Mouse (Mus musculus) spleen, postnatal 14 days (tissue): ENCODE measurements around the gene Nrip2.
"Not testable (repeated sequence)": the region's sequence is repeated elsewhere in the genome, so short reads cannot be mapped to it uniquely, and the experiment has no call there.

Source experiments
- DNase-seq, 2 experiments: peaks; one replicate each; pipeline ENCODE4 v3.0.0; 2021 to 2022; ENCODE audit warnings: low spot score in 2 of 2

The Nrip2 gene

GRCm38 (mm10) chr6:128398996-128399395 is at the start of gene Nrip2:
Gene Nrip2, plus strand, starts transcription at chr6:128399296.
- no peak for DNase-seq

DNA sequence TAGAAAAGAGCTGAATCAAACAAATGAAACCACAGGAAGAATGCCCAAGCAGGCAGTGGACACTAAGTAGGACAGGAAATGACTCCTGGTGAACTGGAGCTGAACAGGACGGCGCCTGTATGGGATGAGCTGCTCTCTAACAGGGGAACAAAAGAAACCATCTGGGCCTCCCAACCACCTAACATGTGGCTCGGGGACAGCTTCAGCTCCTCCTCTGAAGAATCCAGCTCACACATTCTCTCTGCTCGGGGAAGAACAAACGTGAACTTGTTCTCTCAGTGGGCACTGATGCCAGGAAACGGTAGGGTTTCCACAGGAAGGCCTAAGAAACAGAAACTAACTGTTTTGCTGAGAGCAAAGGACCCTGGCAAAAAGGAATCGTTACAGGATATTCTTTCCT is 49.4 kb upstream of the Nrip2 start:
- no peak for DNase-seq

GRCm38 (mm10) chr6:128354140-128354539 is 45.0 kb upstream of the Nrip2 start:
- DNase-seq: no peak

- DNase-seq: no peak
These were observed 43.9 kb upstream of the Nrip2 start for GRCm38 (mm10) chr6:128355201-128355681.

DNA sequence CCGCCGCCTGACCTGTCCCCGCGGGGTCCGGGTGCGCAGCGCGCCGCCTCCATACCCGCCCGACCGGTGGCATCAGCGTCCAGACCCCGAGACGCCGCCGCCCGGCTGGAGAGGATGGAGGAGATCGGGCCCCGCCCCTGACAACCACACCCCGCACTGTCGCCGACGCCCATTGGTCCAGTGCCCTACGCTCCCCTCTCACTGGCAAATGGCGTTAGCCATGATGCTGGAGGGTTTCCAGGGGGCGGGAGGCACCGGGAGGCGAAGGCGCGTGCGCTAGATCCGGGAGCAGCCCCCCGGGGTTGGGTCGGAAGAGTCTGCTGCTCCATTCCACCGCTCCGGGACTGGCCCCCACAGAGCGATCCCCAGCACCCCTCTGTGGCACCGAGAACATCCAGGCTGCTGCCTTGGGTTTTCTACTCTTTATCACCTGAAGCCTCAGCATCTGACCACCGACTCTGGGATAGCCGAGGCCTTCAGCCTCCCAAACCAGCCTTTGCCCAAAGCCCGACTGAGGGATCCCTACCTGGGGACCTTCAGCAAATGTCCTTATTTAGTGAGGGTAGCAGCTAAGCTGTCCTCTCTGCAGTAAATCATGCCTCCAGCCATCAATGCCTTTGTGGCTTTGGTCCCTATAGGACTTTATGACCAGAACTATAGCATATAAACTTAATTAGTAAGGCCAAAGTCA is 43.2 kb upstream of the Nrip2 start, which contains the start of gene Tulp3:
Gene Tulp3 (minus strand): TSS at position 126 of the 691 bp plus-strand sequence.
- DNase-seq: peak; percentile 75 to 81

DNA sequence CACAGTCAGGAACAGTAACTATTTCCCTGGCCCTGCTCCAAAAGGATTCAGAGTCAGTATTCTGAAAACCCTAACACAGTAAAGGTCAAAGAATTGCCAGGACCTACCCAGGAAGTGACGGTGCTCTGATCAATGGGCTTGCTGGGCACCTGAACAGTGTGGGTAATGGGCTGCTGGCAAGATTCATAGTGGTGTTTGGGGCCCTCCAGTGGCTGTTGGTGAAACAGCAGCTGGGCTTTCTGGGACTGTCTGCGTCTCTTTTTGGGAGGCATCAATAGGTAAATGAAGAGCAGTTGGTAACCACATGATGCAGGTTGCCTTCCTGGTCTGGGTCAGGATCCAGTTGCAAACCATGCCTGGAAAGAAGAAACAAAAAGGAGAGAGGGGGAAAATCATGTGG is 40.1 kb upstream of the Nrip2 start:
- peak; percentile 35 to 54 for DNase-seq

DNA sequence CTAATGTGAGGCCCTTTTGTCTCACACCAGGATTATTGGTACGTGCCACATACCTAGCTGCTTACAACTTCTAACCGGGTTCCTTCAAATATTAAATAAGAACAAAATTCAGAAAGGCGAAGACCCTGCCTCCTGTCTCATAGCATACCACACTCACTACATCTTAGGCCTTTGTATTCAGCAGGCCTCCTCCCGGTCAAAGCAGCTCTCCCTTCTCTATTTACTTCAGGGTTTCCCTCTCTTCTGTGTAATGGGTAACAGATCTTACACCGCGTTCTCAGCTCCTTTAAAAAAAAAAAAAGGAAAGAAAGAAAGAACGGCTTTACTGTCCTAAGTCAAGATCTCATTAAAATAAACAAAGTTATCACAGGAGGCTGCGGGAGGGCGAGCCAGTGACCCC is 37.2 kb upstream of the Nrip2 start:
- DNase-seq: no peak

GRCm38 (mm10) chr6:128362381-128363006 is 36.6 kb upstream of the Nrip2 start, which contains the start of the genes Rhno1 and Foxm1:
Gene Rhno1, minus strand, starts transcription at chr6:128362911.
Gene Foxm1, plus strand, starts transcription at chr6:128362967.
- peak; percentile 76 to 78 for DNase-seq

GRCm38 (mm10) chr6:128363007-128363825 is 35.9 kb upstream of the Nrip2 start:
- no peak for DNase-seq

DNA sequence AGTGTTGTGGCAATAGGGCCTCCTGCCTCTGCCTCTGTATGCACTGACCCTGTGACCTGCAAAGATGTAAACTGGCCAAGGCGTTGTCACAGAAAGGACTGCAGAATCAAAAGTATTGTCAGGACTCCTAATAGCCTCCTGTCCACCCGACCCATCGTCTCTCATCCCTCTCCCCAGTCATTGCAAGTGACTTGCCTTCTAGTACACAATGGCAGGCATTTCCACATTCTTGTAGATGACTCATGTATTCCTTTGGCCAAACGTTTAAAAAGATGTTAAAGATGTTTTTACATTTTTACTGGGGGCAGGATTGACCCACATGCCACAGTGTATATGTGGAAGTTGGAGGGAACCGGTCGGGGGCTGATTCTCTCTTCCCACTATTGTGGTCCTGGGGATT is 34.4 kb upstream of the Nrip2 start:
- no peak for DNase-seq

- DNase-seq: no peak
These were observed 32.6 kb upstream of the Nrip2 start for GRCm38 (mm10) chr6:128366466-128366865.

DNA sequence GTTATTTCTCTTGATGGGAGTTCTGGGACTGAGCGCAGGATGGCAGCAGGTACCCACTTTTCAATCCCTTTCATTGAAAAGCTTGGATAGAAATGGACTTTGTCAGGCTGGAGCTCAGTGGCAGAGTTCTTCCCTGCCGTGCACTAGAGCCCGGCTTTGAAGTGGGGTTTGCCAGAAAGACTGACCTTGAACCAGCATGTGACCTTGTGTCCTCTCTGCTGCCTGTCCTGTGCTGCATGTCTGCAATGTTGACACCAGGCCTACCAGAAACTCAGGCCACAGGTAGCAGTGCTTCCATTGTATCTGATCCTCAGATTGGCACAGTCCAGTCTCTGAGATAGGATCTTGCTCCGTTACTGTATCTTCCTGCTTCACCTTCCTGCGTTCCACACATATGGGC is 29.1 kb upstream of the Nrip2 start:
- no peak for DNase-seq

DNA sequence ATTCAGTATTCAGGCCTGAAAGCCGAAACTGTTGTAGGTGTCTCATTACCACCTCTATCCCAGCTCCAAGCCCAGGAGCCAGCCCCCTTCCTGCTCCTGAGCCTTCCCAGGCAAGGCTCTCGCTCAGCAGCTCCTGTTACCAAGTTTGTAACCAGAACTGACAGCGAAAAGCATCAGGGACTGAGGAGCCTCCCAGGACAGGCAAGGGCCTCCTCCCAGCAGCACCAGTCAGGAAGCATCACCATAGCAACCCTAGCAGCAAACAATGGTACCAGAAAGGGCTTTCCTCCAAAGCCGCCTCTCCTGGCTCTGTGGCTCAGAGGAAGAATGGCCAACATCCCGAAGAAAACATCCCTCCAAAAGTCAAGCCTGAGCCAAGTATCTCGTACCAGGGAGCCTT is 23.9 kb upstream of the Nrip2 start, which contains the start of the genes Tex52 and Gm44596:
Gene Tex52 (plus strand): TSS at position 265 of the 400 bp plus-strand sequence.
Gene Gm44596 (plus strand): TSS at position 312 of the 400 bp plus-strand sequence.
- no peak for DNase-seq

DNA sequence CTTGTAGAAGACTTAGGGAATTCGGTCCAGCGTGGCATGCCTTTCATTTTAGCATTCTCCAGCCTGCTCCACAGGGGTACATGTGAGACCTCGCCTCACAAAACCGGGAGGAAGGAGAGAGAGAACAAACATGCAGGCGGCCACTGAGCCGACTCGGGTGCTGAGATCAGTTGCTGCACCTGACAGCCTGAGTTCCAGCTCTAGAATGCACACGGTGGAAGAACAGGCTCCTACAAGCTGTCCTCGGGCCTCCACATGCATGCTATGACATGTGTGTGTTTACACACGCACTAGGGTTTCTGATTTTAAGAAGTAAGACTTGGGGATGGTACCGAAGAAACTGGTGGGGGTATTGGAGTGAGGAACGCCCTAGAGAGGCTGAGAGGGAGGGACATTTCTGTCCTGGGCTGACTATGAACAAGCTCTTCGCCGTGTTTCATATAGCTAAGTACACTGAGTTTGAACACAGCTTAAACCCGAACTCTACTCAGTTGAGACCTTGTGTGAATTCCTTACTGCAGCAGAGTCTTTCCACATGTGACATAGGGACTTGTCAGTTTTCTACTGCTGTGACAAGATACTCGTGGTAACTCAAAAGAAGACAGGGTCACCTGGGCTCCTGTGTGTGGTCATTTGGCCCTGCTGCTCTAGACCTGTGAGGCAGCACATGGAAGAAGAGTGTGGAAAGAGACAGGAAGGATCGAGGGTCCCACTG is 22.6 kb upstream of the Nrip2 start:
- DNase-seq: no peak

GRCm38 (mm10) chr6:128379636-128380035 is 19.5 kb upstream of the Nrip2 start:
- DNase-seq: no peak

DNA sequence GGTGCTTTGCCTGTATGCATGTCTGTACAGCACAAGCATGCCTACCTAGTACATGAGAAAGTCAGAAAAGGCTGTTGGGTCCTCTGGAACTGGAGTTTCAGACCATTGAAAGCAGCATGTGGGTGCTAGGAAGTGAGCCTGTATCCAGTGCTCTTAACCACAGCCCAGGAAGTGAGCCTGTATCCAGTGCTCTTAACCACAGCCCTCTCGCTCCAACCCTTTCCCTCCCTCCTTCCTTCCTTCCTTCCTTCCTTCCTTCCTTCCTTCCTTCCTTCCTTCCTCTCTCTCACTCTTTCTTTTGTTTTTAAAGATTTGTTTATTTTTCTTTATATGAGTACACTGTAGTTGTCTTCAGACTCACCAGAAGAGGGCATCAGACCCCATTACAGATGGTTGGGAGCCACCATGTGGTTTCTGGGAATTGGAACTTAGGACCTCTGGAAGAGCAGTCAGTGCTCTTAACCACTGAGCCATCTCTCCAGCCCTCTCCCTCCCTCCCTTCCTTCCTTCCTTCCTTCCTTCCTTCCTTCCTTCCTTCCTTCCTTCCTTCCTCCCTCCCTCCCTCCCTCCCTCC is 18.4 kb upstream of the Nrip2 start:
- DNase-seq: not testable (repeated sequence)

- DNase-seq: no peak
These were observed 17.8 kb upstream of the Nrip2 start for GRCm38 (mm10) chr6:128381254-128381653.

GRCm38 (mm10) chr6:128383752-128384151 is 15.3 kb upstream of the Nrip2 start:
- DNase-seq: peak in 1 of 2 experiments; percentile 26

DNA sequence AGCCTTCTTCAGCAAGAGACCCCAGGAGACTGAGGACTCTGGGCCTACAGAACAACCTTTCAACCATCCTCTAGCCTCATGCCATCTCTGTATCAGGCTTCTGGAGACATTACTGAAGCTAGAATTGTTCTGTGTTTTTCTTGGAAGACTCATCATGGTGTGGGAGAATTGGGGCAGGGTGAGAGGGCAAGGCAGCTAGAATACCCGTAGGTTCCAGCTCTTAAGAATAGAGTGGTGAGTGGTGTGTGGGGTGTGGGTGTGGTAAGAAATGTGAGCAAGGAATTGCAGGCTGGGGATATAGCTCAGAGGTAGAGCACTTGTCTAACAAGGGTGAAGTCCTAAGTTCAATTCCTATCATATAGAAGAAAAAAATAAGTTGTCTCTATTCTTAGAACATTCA is 14.1 kb upstream of the Nrip2 start:
- DNase-seq: no peak

DNA sequence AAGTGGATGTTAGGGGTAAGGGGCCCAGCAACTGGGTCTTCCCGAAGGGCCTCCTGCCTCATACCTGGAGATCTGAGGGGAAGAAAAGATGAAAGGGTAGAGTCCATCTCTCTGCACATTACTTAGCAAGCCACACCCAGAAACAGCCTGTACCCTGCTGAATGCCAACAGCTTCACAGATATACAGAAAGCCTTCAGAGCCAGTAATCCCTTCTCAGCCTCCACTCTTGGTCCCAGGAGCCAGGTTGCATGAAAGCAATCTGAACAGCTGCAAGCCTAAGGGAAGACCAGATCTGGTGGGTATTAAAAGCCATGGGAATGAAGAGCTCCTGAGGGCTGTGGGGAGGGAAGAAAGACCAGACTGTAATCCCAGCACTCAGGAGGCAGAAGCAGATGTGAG is 9.9 kb upstream of the Nrip2 start:
- DNase-seq: no peak

GRCm38 (mm10) chr6:128390683-128391082 is 8.4 kb upstream of the Nrip2 start:
- no peak for DNase-seq
